Mouse (Mus musculus): Measurements from ENCODE around the gene Cad.
"Not testable (repeated sequence)": the region's sequence is repeated elsewhere in the genome, so short reads cannot be mapped to it uniquely, and the experiment has no call there.

GRCm38 (mm10) chr5:31021790-31022189, 32.8 kb upstream of the Cad start:
- not testable (repeated sequence) for TF ChIP-seq CTCF (IDR thresholded peaks at IDR 0.05; ENCODE audit: control insufficient read depth, insufficient read depth, insufficient read length); FOSL1 (IDR thresholded peaks at IDR 0.05; ENCODE audit: insufficient read depth, low read length, poor library complexity, severe bottlenecking); USF1 (IDR thresholded peaks at IDR 0.05; ENCODE audit: low read depth); MYOD1 (IDR thresholded peaks at IDR 0.05; ENCODE audit: control insufficient read depth, insufficient read length, low read depth); MAX (IDR thresholded peaks at IDR 0.05); MYOG (IDR thresholded peaks at IDR 0.05; ENCODE audit: control insufficient read depth, extremely low read depth, insufficient read length); CEBPB (IDR thresholded peaks at IDR 0.05; ENCODE audit: low read depth)

Measured in C2C12 (cell line).